Mouse (Mus musculus): ENCODE measurements around the gene Iqcf3.
A peak's percentile ranks its signal among the peaks of the same experiment; 100 is the strongest.
"Not testable (repeated sequence)": the region's sequence is repeated elsewhere in the genome, so short reads cannot be mapped to it uniquely, and the experiment has no call there.

The Iqcf3 gene

DNA sequence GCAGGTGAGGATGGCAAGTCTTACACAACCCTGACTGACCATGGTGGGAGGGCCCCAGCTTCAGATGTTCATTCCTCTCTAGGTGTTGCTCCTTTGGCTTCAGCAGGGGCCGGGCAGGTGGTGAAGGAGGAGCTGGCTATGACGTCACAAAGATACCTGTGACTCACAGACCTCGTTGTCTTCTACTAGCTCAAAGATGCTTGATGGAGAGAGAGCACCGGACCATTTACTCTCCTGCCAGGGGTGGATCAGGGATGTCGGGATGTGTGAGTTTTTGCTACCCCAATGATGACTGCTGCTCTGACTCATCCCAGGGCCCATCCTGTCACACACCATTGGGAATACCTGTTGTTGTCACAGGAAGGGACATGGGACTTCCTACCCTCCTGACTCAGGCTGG is at the start of gene Iqcf3:
Gene Iqcf3 (minus strand): TSS at position 101 of the 400 bp plus-strand sequence.
- DNase-seq (ENCODE audit: low spot score in 2 of 2) = no peak

DNA sequence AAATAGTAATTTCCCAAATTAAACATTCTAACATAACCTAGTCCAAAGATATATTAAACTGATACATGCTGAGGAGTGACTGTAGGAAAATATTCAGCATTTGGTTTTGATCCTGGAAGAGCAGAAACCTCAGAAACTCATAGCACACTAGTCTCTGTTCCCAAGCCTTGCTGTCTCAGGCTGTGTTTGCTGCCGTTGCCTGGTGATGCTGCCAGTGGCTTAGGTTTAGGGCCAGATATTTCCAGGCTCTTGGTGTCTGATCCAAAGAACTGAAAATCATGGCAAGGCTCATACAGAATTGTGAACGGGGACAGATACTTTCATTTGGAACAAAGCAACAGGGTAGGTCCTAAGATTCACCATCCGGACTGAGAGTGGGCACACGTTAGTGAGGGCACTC is 49.3 kb upstream of the Iqcf3 start:
- no peak for DNase-seq (ENCODE audit: low spot score in 2 of 2)

DNA sequence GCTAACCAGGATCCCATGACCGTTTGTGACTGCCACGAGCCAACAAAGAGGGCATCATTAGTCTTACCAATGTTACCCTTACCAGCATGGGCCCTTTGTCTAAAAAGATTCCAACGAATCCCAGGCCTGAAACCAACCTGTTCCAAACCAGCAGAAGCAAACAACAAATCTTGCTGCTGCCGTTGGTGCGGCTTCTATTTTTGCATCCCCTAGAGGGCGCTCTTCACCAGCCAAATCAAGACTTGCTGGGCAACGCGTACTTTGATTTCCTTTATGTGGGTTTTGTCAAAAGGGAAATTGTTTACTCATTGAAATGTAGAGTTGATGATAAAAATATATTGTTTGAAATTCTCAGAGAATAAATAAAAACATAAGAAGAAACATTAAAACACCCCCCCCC is 39.1 kb upstream of the Iqcf3 start:
- DNase-seq (ENCODE audit: low spot score in 2 of 2) = peak; percentile 37 to 71

- no peak for DNase-seq (ENCODE audit: low spot score in 2 of 2)
Measured at GRCm38 (mm10) chr9:106598466-106598865, 37.0 kb upstream of the Iqcf3 start.

DNA sequence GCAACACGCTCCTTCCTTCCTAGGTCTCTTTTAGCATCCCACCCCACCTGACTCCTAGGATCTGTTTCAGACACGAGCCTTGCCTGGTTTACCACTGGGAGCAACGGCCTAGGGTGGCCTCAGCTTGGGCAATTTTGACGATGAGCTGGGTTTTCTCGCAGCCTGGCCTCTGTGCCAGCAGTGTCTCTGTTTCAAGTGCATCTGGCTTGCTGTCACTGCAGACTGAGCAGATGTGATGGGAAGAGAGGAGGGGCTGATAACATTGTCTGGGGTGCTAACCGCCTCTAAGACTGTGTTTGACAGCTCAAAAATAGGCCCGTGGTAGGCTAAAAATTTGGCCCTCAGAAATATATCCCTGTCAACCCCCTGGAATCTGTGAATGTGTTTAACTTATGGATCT is 34.4 kb upstream of the Iqcf3 start:
- peak; percentile 50 to 84 for DNase-seq (ENCODE audit: low spot score in 2 of 2)

DNA sequence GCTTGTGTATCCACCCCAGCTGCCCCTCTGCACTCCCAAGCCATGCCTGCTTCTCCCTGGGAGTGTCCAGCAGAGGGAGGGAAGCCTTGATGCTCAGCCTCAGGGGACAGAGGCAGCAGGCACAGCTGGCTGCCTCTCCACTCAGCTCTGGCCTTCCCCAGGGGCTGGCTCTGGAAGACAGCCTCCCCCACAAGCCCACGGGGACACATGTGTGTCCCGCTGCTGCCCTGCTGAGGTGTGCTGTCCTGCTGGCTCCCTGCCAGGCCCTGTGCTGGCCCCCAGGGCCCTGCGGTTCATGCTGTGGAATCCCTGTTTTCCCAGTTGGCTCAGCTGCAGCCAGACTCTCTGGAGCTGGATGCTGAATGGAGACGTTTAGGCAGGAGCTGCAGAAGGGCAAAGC is 34.0 kb upstream of the Iqcf3 start:
- DNase-seq (ENCODE audit: low spot score in 2 of 2) = not testable (repeated sequence)

- no peak for DNase-seq (ENCODE audit: low spot score in 2 of 2)
Measured at GRCm38 (mm10) chr9:106592158-106592557, 30.7 kb upstream of the Iqcf3 start.

GRCm38 (mm10) chr9:106582552-106582951 is 21.1 kb upstream of the Iqcf3 start:
- DNase-seq (ENCODE audit: low spot score in 2 of 2) = no peak

DNA sequence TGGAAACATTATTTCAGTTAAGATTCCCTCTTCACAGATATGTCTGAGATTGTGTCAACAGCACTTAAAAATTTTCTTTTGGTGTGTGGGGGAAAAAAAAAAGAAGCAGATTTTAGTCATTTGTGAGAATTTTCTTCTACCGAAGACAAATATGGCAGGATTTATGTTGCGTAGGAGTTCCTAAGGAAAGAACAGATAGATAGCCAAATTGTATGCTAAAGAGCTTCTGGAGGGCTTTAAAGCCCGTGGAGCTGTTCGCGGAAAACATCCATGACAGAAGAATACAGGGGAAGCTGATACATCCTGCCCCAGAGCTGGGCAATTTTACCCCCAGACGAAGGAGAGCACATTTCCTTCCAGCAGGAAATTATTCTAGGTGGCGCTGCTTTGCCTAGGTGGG is 18.6 kb upstream of the Iqcf3 start:
- peak in 1 of 2 experiments; percentile 23 for DNase-seq (ENCODE audit: low spot score in 2 of 2)

GRCm38 (mm10) chr9:106576112-106576511 is 14.7 kb upstream of the Iqcf3 start:
- DNase-seq (ENCODE audit: low spot score in 2 of 2) = no peak

GRCm38 (mm10) chr9:106573366-106573765 is 11.9 kb upstream of the Iqcf3 start:
- DNase-seq (ENCODE audit: low spot score in 2 of 2) = no peak

- DNase-seq (ENCODE audit: low spot score in 2 of 2) = no peak
Measured at GRCm38 (mm10) chr9:106572186-106572585, 10.8 kb upstream of the Iqcf3 start.

GRCm38 (mm10) chr9:106570896-106571295 is 9.5 kb upstream of the Iqcf3 start, which contains the start of gene Iqcf4:
TSS of gene Iqcf4 (minus strand) at chr9:106570996.
- DNase-seq (ENCODE audit: low spot score in 2 of 2) = no peak

DNA sequence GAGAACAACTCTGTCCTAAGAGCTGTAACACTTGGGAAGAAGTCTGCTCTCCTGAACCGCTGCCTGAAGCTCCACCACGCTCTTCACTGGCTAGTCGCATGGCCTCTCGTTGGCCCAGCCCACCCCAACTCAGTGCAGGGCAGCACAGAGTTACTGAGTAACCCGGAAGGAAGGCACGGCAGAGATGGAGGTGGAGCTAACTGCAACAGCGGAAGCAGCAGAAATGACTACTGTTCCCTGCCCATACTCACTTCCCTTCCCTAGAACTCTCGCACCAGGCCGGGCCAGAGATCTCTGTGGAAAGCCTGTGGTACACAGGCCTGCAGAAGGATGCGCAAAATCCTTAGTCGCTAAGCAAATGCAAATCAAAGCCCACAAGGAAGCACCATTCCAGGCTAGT is 5.0 kb upstream of the Iqcf3 start:
- DNase-seq (ENCODE audit: low spot score in 2 of 2) = no peak

DNA sequence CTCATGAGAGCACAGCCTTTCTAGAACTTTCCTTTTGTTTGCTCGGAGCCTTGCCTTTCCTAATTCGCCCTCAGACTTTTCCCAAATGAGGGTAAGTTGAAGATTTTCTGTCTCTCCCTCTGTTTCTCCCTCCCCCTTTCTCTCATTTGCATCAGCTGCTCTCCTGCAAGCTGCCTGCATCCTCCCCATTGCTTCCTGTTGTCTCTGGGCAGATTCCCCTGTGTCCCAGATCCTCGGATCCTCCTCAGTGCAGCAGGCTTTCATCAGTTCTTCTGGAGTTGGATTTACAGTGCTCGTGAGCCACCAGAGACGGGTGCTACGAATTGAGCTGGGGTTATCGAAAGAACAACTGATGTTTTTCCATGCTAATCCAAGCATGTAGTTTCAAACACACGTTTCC is 2.6 kb upstream of the Iqcf3 start:
- no peak for DNase-seq (ENCODE audit: low spot score in 2 of 2)

- DNase-seq (ENCODE audit: low spot score in 2 of 2) = no peak
Measured at GRCm38 (mm10) chr9:106562291-106562690, 860 bp upstream of the Iqcf3 start.

DNA sequence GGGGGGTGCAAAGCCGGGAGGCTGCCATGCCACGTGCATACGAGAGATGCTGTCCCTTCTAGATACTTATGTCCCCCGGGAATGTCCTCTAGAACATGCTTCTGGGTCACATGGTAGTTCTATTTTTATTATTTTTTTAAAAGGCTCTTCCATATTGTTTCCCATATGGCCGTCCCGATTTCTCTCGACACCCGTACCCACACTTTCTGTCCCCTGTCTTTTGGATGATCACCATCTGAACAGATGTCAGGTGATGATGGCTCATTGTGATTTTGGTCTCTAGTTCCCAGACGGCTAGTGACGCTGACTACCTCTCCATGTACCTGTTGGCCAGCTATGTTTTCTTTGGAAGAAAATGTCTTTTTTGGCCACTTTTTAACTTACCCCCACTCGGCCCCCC is 26.5 kb downstream of the Iqcf3 start:
- DNase-seq (ENCODE audit: low spot score in 2 of 2) = peak; percentile 11 to 59

DNA sequence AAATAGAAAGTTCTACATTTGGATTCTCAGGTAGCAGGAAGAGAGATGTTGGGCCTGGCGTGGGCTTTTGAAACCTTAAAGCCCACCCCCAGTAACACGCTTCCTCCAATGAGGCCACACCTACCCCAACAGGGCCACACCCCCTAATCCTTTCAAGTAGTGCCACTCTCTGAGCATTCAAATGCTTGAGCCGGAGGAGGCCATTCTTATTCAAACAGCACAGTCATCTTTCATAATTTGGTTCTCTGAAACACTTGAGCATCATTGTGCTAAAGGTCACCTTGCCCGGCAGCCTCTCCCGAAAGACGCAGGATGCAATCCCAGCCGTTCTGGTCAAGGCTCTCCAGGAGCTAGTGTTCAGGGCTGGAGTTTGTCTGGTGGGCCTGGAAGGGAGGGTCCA is 27.1 kb downstream of the Iqcf3 start:
- no peak for DNase-seq (ENCODE audit: low spot score in 2 of 2)

GRCm38 (mm10) chr9:106531833-106532232 is 29.6 kb downstream of the Iqcf3 start:
- peak; percentile 12 to 30 for DNase-seq (ENCODE audit: low spot score in 2 of 2)

DNA sequence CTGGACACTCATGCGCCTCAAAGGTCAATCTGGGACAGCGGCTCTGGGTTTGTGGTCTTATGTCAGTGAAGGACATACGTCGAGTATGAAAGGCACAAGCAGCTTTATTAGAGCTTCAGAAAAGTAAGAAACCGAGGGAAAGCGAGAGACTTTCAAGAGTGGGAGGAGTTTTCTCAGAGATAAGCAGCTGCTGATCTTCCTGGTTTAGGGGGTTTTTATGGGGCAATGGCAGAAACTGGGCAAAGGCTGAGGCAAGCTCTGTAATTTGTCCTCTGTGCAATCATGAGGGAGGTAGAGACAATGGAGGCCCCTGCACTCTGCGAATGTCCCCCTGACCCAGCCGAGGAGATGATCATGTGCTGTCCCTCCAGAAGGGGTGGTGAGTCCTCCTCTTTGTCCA is 41.5 kb downstream of the Iqcf3 start:
- no peak for DNase-seq (ENCODE audit: low spot score in 2 of 2)

DNA sequence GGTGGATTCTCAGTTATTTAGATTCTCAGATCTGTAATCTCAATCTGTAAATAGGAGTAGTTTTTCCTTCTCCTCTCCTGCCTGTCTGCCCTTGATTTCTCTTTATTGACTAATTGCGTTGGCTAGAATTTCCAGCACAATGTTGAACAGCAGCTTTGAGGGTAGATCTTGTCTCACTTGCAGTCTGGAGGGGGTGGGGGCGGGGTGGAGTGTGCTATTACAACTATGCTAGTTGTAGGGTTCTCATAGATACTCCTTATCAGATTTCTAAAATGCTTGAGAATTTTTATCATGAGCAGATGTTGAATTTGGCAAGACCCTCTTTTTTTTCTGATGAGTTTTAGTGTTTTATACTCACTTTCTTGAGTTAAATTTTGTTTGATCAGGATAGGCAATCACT is 42.0 kb downstream of the Iqcf3 start:
- DNase-seq (ENCODE audit: low spot score in 2 of 2) = no peak

DNA sequence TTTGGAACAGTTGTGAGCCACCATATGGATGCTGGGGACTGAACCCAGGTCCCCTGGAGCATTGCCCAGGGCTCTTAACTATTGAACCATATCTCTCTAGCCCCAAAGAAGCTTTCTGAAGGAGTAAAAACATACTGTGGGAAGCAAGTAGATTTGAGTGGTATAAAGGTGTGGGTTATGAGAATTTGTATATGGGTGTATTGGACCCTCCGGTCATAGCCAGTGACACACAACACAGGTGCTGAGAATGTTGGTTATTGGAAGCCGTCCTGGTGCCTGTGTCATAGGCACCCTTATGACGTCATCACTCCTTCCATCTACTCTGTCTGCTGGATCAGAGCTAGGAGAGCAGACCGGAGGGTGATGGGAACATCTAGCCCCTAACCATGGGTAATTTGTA is 47.2 kb downstream of the Iqcf3 start, which contains the start of gene Iqcf5:
Gene Iqcf5 (plus strand): TSS at position 301 of the 400 bp plus-strand sequence.
- DNase-seq (ENCODE audit: low spot score in 2 of 2) = no peak

GRCm38 (mm10) chr9:106513566-106513965 is 47.9 kb downstream of the Iqcf3 start:
- no peak for DNase-seq (ENCODE audit: low spot score in 2 of 2)

GRCm38 (mm10) chr9:106512729-106513450 is 48.5 kb downstream of the Iqcf3 start:
- DNase-seq (ENCODE audit: low spot score in 2 of 2) = no peak

Data from frontal cortex, postnatal 36 days (tissue).